Mouse (Mus musculus): Measurements from ENCODE around the gene Gpatch4.

GRCm38 (mm10) chr3:88000181-88000580 is 42.7 kb upstream of the Gpatch4 start, which contains the start of gene Bcan:
- TF ChIP-seq GATA1 (IDR thresholded peaks at IDR 0.05; ENCODE audit: borderline replicate concordance, low read length) (no peak), FLI1 (IDR thresholded peaks at IDR 0.05; ENCODE audit: low read length) (no peak)
